Mouse (Mus musculus) ES-E14 (cell line): ENCODE data around the gene Tmem274. TPM values are rescaled to one million over a fixed set of nuclear protein-coding genes. Genes with fewer than 3 reads are reported as not detected.

Experiments
- DNase-seq: peaks from one replicate; pipeline ENCODE4 v3.0.0-alpha.2; 2013; ENCODE audit warnings: low read depth, low spot score
- H3K27ac ChIP-seq: 2 replicates; pipeline ENCODE4 v1.5.1; 2012; ENCODE audit warnings: low read depth, mild to moderate bottlenecking, low read length, moderate library complexity, mixed read lengths; ENCODE audit not compliant: poor library complexity, insufficient read depth, severe bottlenecking
- H3K36me3 ChIP-seq: 2 replicates; pipeline ENCODE4 v1.6.1; 2012; ENCODE audit warnings: mild to moderate bottlenecking, low read length, moderate library complexity, mixed read lengths; ENCODE audit not compliant: control insufficient read depth, poor library complexity, insufficient read depth, severe bottlenecking
- H3K4me1 ChIP-seq, 2 experiments: fragments of 150-350 bp in 1 of 2; sonication (generic) in 1 of 2; 2 replicates each; pipeline ENCODE4 v1.6.1; 2012; ENCODE audit warnings: low read length in 2 of 2, mild to moderate bottlenecking in 1 of 2, mixed read lengths in 1 of 2; ENCODE audit not compliant: control insufficient read depth in 2 of 2, insufficient read depth in 2 of 2, poor library complexity in 1 of 2
- H3K4me3 ChIP-seq, 2 experiments: fragments of 150-350 bp in 1 of 2; sonication (generic) in 1 of 2; 2 replicates each; pipeline ENCODE4 v1.5.1; 2012; ENCODE audit warnings: low read length in 2 of 2, low read depth in 1 of 2, mild to moderate bottlenecking in 1 of 2, mixed read lengths in 1 of 2; ENCODE audit not compliant: insufficient read depth in 1 of 2, poor library complexity in 1 of 2, severe bottlenecking in 1 of 2
- H3K9ac ChIP-seq: 2 replicates; pipeline ENCODE4 v1.6.1; 2012; ENCODE audit warnings: low read depth, mild to moderate bottlenecking, low read length, mixed read lengths; ENCODE audit not compliant: poor library complexity, insufficient read depth, severe bottlenecking
- H3K9me3 ChIP-seq: fragments of 150-350 bp; sonication (generic); 2 replicates; pipeline ENCODE4 v1.6.1; 2012; ENCODE audit warnings: low read depth, mild to moderate bottlenecking, low read length; ENCODE audit not compliant: control insufficient read depth, insufficient read depth
- CHD2 ChIP-seq: IDR thresholded peaks from 2 replicates; pipeline ENCODE4 v1.6.1; 2014; ENCODE audit warnings: mild to moderate bottlenecking, low read depth, low read length, inconsistent platforms
- HCFC1 ChIP-seq: IDR thresholded peaks from 2 replicates; pipeline ENCODE4 v1.6.1; 2012; ENCODE audit warnings: low read length, inconsistent platforms, borderline replicate concordance; ENCODE audit not compliant: insufficient read depth
- MAFK ChIP-seq: IDR thresholded peaks from 2 replicates; pipeline ENCODE4 v1.6.1; 2014; ENCODE audit warnings: mild to moderate bottlenecking, low read depth, low read length, inconsistent platforms; ENCODE audit not compliant: insufficient read depth
- ZC3H11A ChIP-seq: IDR thresholded peaks from 2 replicates; pipeline ENCODE4 v1.6.1; 2012; ENCODE audit warnings: low read depth, mild to moderate bottlenecking, inconsistent platforms, low read length, borderline replicate concordance
- ZNF384 ChIP-seq: IDR thresholded peaks from 2 replicates; pipeline ENCODE4 v1.6.1; 2012; ENCODE audit warnings: low read depth, low read length, inconsistent platforms
- in situ Hi-C, 2 experiments: fragments of 600-800 bp; cut with MboI; formaldehyde crosslinking; loops; one replicate each; pipeline ENCODE4 v1.15.1; 2025; ENCODE audit warnings: low sequenced_read_pairs in 2 of 2, inconsistent platforms in 1 of 2; ENCODE audit not compliant: unreplicated experiment in 2 of 2
- total RNA-seq: library from RNA; depleted of rRNA; stranded (reverse); fragments of 300-350 nt; gene quantifications from 2 replicates; pipeline ENCODE4 v1.2.3, GENCODE M21; 2012; rRNA removed

Tmem274 gene
- total RNA-seq, 1 experiment: not detected

GRCm38 (mm10) chr4:149525811-149526210 is 48.6 kb downstream of the Tmem274 start:
- in situ Hi-C loops: no loop called here
- Histone ChIP-seq H3K27ac (no peak overlapping the region), H3K4me3 (no peak overlapping the region), H3K36me3 (no peaks in the 10 kb centered on the region), H3K4me1 (peaks cover 1 to 12% of the 10 kb centered on the region in 2 experiments; a peak in 1 of 4 replicates), H3K9ac (no peak overlapping the region), H3K9me3 (no peaks in the 10 kb centered on the region)
- DNase-seq: no peak
- TF ChIP-seq ZNF384 (no peak), MAFK (no peak), HCFC1 (no peak), ZC3H11A (no peak), CHD2 (no peak)

- peaks cover 1 to 12% of the 10 kb centered on the region in 2 experiments; a peak in 1 of 4 replicates for H3K4me1 ChIP-seq
Observed at GRCm38 (mm10) chr4:149526330-149526729, 49.2 kb downstream of the Tmem274 start.

GRCm38 (mm10) chr4:149527621-149528354 is 50.6 kb downstream of the Tmem274 start:
- TF ChIP-seq HCFC1 (no peak), MAFK (no peak), ZNF384 (no peak), ZC3H11A (no peak), CHD2 (no peak)
- Histone ChIP-seq H3K9ac (no peak overlapping the region), H3K36me3 (no peaks in the 10 kb centered on the region), H3K4me3 (no peak overlapping the region), H3K27ac (no peak overlapping the region), H3K9me3 (no peaks in the 10 kb centered on the region), H3K4me1 (peaks cover 1 to 12% of the 10 kb centered on the region in 2 experiments; a peak in 1 of 4 replicates)
- no peak for DNase-seq
- in situ Hi-C loops: no loop called here

More at GRCm38 (mm10) chr4:149526330-149526729, 49.2 kb downstream of the Tmem274 start:
- in situ Hi-C loops: no loop called here
- Histone ChIP-seq H3K9me3 (no peaks in the 10 kb centered on the region), H3K4me3 (no peak overlapping the region), H3K27ac (no peak overlapping the region), H3K36me3 (no peaks in the 10 kb centered on the region), H3K9ac (no peak overlapping the region)
- DNase-seq: no peak
- TF ChIP-seq HCFC1: no peak
- no peak for TF ChIP-seq ZNF384
- no peak for TF ChIP-seq CHD2
- TF ChIP-seq MAFK: no peak
- TF ChIP-seq ZC3H11A: no peak

DNA sequence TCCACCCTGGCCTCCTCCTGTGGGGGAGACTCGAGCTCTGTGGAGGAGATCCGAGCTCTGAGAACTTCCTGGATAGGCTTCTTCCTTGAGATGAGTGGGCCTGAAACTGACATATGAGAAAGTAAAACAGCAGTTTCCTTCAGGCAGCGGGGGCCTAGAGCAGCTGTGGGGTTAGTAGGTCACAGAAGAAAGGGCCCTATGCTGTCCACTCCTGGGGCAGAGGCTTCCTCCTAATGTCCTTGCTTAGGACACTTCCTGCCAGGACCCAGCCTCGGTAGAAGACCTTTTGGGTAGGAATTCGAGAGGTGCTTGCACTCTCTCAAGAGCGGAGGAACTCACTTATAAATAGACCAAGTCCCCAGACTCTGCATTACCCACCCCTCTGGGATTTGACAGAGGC is 52.5 kb downstream of the Tmem274 start:
- no peak overlapping the region for H3K4me3 ChIP-seq
- no peaks in the 10 kb centered on the region for H3K36me3 ChIP-seq
- peaks cover 1 to 12% of the 10 kb centered on the region in 2 experiments; a peak in 1 of 4 replicates for H3K4me1 ChIP-seq
- in situ Hi-C loops: no loop called here
- no peak overlapping the region for H3K27ac ChIP-seq
- no peak overlapping the region for H3K9ac ChIP-seq
- H3K9me3 ChIP-seq: no peaks in the 10 kb centered on the region
- no peak for DNase-seq
- TF ChIP-seq HCFC1 (no peak), MAFK (no peak), ZNF384 (no peak)

Other genes with a start within 250 kb of the Tmem274 start
- 27.1 and 28.7 TPM in 2 replicates for gene Kif1b, start 169.7 kb upstream of the Tmem274 start, total RNA-seq
- 72.4 and 78.9 TPM in 2 replicates for gene Ube4b, start 50.6 kb upstream of the Tmem274 start, total RNA-seq
- 1.4 and 2.7 TPM in 2 replicates for gene Rbp7, start 22.4 kb upstream of the Tmem274 start, total RNA-seq
- 8.5 and 11.0 TPM in 2 replicates for gene Nmnat1, start 7.8 kb downstream of the Tmem274 start, total RNA-seq
- 27.0 and 29.1 TPM in 2 replicates for gene Lzic, start 7.9 kb downstream of the Tmem274 start, total RNA-seq
- gene Ctnnbip1, start 40.9 kb downstream of the Tmem274 start, total RNA-seq: 18.3 and 19.0 TPM in 2 replicates
- gene Clstn1, start 109.1 kb downstream of the Tmem274 start, total RNA-seq: 115 and 254 TPM in 2 replicates
- 6.4 and 8.0 TPM in 2 replicates for gene Pik3cd, start 225.2 kb downstream of the Tmem274 start, total RNA-seq